Mouse (Mus musculus): Measurements from ENCODE around the gene A930033H14Rik. TPM values are rescaled to one million over a fixed set of nuclear protein-coding genes. Genes with fewer than 3 reads are reported as not detected.

The A930033H14Rik gene
- total RNA-seq, 2 experiments from 2014 or later, result 3.6 to 4.0 TPM

DNA sequence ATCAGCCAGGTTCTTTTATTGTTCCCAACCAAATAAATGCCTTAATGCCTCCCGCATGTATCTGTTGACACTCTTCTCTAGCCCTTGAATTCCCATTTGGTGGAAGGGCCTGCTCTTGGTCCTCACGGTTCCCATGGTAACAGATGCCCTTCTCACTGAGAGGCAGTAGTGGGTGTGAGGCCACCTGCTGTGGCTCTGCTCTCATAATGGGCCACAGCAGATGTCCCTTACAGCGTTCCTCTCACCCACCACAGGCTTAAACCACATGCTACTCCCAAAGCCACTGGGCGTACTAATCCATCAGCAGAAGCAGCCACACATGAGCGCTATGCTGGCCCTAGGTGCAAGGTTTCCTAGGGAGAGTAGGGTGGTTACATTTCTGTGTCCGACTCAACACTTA lies 25.4 kb upstream of the A930033H14Rik start:
- peak in 1 of 2 experiments; percentile 33 for DNase-seq (ENCODE audit: low spot score in 2 of 2)
- intact Hi-C loops (cut with DNase I), result no loop called here

DNA sequence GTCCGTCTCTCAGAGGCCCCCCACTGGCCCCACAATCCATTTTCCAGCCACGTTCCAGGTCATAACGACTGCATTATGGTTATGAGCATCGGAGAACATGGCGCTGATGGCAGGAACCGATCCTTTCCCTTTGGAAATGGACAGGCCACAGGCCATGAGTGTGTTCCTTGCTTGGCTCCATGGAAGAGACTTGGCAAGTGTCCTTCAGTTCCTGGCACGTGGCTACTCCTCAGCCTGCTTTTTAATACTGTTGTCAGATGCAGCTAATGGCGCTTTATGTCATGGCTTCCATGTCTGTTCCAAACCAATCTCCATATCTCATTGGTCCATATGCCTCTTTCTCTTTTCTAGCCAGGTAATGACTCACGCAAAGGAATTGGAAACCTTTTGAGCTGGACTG lies 24.9 kb upstream of the A930033H14Rik start:
- DNase-seq (ENCODE audit: low spot score in 2 of 2), result no peak
- intact Hi-C loops (cut with DNase I), result no loop called here

- intact Hi-C loops (cut with DNase I), result no loop called here
- no peak for DNase-seq (ENCODE audit: low spot score in 2 of 2)
Observed at GRCm38 (mm10) chr10:69237185-69237584, 24.3 kb upstream of the A930033H14Rik start.

DNA sequence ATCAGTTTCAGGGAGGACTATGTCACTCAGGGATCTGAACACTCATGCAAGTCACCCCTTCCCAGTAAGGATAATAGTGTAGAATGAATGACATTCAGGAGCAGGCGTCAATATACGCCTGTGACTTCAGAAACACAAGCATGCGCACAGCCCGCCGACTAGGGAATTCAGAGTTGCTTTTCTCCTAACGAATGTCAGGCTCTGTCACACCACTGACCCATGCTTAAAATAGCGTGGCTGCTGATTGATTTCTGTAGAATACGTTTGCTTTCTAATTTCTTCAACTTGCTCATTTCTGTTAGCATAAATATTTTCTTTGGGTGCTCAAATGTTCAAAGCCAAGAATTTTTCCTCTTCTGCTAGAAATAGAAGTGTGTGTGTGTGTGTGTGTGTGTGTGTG lies 13.1 kb upstream of the A930033H14Rik start:
- intact Hi-C loops (cut with DNase I), result no loop called here
- DNase-seq (ENCODE audit: low spot score in 2 of 2), result no peak

GRCm38 (mm10) chr10:69225471-69225870 lies 12.6 kb upstream of the A930033H14Rik start:
- no peak for DNase-seq (ENCODE audit: low spot score in 2 of 2)
- intact Hi-C loops (cut with DNase I), result no loop called here

DNA sequence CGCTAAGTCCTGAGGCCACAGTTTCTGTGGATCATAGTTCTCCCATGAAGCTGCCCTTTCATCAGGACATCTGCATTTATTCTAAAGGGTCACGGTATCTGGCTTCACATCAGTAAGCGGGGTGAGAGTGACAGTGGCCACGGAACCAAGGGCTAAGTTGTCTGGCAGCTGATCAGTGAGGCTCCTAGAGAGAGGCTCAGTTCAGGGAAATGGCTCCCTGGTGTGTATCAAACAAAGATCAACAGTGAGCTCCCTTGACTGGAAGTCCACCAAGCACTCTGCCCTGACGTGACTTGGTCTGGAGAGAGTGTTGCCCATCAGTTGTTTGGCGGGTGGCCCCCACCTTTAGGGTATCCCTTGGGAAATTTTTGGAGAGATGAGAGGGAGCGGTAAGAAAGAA lies 11.4 kb upstream of the A930033H14Rik start:
- no peak for DNase-seq (ENCODE audit: low spot score in 2 of 2)
- intact Hi-C loops (cut with DNase I), result no loop called here

DNA sequence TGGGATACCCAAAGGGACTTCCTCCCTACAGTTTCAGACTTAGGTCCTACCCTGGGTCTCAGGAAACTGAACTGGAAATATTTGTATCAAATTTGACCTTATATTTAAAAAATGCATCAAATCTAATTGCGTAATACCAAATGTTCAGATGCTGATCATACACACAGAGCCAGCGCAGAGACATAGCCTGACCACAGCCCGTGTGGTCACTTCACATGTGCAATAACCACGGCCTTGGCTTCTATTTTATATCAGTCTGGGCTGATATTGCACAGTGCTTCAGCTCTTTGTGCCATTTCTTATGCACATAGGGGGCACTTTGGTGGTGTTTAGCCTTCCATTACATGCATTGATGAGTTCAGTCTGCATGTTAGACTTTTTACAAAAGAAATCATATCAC lies 10.3 kb upstream of the A930033H14Rik start:
- no peak for DNase-seq (ENCODE audit: low spot score in 2 of 2)
- intact Hi-C loops (cut with DNase I), result no loop called here

GRCm38 (mm10) chr10:69221955-69222354 lies 9.1 kb upstream of the A930033H14Rik start:
- intact Hi-C loops (cut with DNase I), result no loop called here
- DNase-seq (ENCODE audit: low spot score in 2 of 2), result no peak

DNA sequence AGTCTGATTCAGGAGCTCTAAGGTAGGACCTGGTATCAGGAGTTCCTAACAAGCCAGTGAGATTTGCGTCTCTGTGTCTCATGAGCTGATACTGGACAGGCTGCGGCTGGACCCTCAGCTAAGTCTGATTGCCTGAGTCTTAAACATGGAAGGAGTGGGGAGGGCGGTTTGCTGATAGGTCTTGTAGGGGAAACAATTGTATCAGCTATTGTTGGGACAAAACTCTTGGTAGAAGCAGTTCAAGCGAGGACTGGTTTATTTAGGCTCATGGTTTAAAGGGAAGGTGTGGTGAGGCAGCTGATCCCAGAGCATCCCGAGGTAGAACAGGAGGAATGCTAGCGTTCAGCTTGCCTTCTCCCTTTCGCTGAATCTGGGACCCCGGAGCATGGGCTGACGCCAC lies 8.2 kb upstream of the A930033H14Rik start:
- intact Hi-C loops (cut with DNase I), result no loop called here
- DNase-seq (ENCODE audit: low spot score in 2 of 2), result no peak

- intact Hi-C loops (cut with DNase I), result no loop called here
- no peak for DNase-seq (ENCODE audit: low spot score in 2 of 2)
Observed at GRCm38 (mm10) chr10:69220296-69220695, 7.4 kb upstream of the A930033H14Rik start.

DNA sequence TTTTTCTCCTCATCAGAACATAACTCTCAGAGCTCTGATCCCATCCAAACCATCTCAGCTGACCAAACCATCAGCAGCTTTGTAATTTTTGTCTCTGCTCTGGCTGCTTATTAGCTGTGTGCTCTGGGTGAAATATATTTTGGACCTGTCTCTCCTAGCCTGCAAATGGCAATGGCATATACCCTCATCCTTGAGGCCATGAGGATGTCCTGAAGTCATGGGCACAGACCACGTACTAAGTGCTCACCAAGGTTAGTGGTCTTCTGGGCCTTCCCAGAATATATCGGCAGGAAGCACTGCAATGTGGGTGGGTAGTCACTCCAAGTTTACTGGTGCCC lies 6.4 kb upstream of the A930033H14Rik start:
- intact Hi-C loops (cut with DNase I), result loop anchor here (10.0 kb wide), 1 partner anchor 86 kb away; no protein-coding TSS in a partner anchor
- DNase-seq (ENCODE audit: low spot score in 2 of 2), result no peak

- intact Hi-C loops (cut with DNase I), result loop anchor here (10.0 kb wide), 1 partner anchor 86 kb away; no protein-coding TSS in a partner anchor
- DNase-seq (ENCODE audit: low spot score in 2 of 2), result no peak
Observed at GRCm38 (mm10) chr10:69218458-69219288, 5.8 kb upstream of the A930033H14Rik start.

DNA sequence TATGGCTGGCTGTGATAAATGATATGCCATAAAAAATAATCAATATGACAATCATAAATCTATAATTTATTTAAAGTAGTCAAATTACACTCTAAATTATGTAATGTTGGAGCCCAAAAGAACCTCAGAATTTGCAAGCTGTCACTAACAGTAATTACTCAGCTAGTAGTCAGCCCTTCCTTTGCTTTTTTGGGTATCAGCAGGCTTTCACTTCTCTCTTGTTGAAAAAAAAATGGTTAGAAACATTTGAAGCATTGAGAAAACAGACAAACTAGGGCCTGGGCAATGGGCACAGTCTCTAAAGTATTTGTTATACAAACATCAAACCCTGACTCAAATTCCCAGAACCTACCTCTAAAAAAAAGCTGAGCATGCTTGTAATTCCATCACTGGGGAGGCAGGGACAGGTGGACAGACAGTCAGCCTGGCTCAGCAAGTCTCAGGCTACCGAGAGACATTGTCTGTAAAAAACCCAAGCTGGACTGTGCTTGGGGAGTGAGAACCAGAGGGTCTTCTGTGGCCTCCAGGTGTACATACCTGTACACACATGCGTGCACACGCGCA lies 4.3 kb upstream of the A930033H14Rik start:
- intact Hi-C loops (cut with DNase I), result loop anchor here (10.0 kb wide), 1 partner anchor 88 kb away; no protein-coding TSS in a partner anchor
- DNase-seq (ENCODE audit: low spot score in 2 of 2), result no peak

GRCm38 (mm10) chr10:69213986-69214385 lies 1.1 kb upstream of the A930033H14Rik start:
- intact Hi-C loops (cut with DNase I), result loop anchor here (2.0 to 10.0 kb wide), 2 partner anchors 27 to 91 kb away; no protein-coding TSS in a partner anchor
- DNase-seq (ENCODE audit: low spot score in 2 of 2), result peak in 1 of 2 experiments; percentile 55

DNA sequence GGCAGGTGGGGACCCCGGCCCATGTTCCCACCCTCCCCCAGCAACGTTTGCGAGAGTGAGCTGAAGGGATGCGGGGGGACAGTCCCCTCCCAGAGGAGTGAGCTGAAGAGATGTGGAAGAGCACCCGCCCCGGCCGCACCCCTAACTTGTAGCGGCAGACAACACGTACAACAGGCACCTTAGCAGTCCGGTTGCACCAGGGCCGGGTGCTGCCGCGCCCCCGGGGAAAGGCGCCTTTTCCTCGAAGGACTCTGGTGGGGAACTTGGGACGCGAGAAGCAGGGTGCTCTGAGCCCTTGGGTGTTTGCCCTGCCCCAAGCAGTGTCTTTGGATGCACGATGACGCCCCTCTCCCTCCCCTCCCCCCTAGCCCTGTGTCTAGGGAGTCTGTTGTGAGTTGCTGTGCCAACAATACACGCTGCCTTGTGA lies 566 bp upstream of the A930033H14Rik start:
- intact Hi-C loops (cut with DNase I), result loop anchor here (2.0 to 10.0 kb wide), 2 partner anchors 27 to 91 kb away; no protein-coding TSS in a partner anchor
- peak in 1 of 2 experiments; percentile 22 for DNase-seq (ENCODE audit: low spot score in 2 of 2)

DNA sequence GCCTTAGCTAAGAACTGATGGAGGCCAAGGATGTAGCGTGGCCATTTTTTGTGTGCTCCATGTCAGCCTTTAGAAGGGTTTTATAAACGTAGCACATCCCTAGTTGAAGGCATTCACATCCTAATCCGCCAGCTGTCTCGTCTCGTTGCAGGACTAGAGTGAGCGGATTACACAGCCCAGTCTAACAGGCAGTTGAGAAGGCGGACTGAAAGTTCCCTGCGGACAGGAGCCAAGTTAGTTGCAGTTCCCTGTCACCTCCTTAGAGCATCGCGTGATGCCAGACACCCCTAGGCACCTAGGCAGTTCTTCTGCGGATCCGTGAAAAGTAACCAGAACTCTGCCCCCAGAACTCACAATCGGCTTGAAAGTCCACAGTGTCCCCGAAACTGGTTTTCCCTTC lies 922 bp downstream of the A930033H14Rik start:
- intact Hi-C loops (cut with DNase I), result loop anchor here (2.0 to 10.0 kb wide), 2 partner anchors 25 to 93 kb away; no protein-coding TSS in a partner anchor

DNA sequence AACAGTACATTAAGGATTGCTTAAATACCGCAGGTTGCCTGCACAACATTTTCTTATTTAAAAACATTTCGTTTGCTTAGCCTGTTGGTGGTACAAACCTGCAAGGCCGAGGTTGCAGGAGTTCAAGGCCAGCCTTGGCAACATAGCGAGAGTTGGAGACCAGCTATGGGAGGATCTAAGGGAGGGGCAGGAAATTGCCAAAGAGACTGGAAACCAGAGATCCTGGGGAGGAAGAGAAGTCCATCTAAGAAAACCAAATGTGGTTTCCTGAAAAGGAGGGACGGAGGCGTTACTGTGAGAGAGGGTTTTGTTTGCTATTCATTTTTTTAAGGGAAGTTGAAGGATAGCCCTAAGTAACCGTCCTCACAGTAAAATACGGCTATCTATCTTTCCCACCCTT lies 1.3 kb downstream of the A930033H14Rik start:
- intact Hi-C loops (cut with DNase I), result loop anchor here (10.0 kb wide), 1 partner anchor 93 kb away; no protein-coding TSS in a partner anchor
- no peak for DNase-seq (ENCODE audit: low spot score in 2 of 2)

More for the DNA sequence above, 922 bp downstream of the A930033H14Rik start:
- peak; percentile 31 to 60 for DNase-seq (ENCODE audit: low spot score in 2 of 2)

- DNase-seq (ENCODE audit: low spot score in 2 of 2), result no peak
Observed at GRCm38 (mm10) chr10:69210659-69211058, 2.2 kb downstream of the A930033H14Rik start.

GRCm38 (mm10) chr10:69210006-69210405 lies 2.9 kb downstream of the A930033H14Rik start:
- DNase-seq (ENCODE audit: low spot score in 2 of 2), result no peak
- intact Hi-C loops (cut with DNase I), result loop anchor here (10.0 kb wide), 1 partner anchor 95 kb away; no protein-coding TSS in a partner anchor

More at GRCm38 (mm10) chr10:69210659-69211058, 2.2 kb downstream of the A930033H14Rik start:
- intact Hi-C loops (cut with DNase I), result loop anchor here (10.0 kb wide), 1 partner anchor 94 kb away; no protein-coding TSS in a partner anchor

DNA sequence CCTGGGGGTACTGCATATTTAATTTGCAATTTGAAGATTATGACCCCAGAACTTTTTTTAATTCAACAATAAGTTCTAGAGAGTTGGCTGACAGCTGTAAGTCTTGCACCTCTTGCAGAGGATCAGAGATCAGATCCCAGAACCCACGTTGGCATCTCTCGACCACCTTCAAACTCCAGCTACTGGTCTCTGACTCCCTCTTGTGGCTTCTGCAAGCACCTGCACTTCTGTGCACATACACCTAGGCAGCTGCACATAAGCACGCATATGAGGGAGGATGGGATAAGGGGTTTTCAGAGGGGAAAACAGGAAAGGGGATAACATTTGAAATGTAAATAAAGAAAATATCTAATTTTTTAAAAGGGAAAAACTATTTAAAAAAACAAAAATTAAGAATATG lies 4.2 kb downstream of the A930033H14Rik start:
- no peak for DNase-seq (ENCODE audit: low spot score in 2 of 2)
- intact Hi-C loops (cut with DNase I), result no loop called here
